Mouse (Mus musculus) left cerebral cortex, postnatal 36 days (tissue): Measurements from ENCODE around the gene Fam169b. TPM values are rescaled to one million over a fixed set of nuclear protein-coding genes. Genes with fewer than 3 reads are reported as not detected.
"Not testable (repeated sequence)": the region's sequence is repeated elsewhere in the genome, so short reads cannot be mapped to it uniquely, and the experiment has no call there.

Source experiments
- DNase-seq, 2 experiments: peaks; one replicate each; pipeline ENCODE4 v3.0.0; 2021 to 2022; ENCODE audit warnings: low spot score in 2 of 2, mixed read lengths in 1 of 2
- intact Hi-C: fragments of 180-260 bp; cut with DNase I; formaldehyde crosslinking; loops from one replicate; pipeline ENCODE4 v1.15.1; 2025
- total RNA-seq, 2 experiments: library from RNA; stranded (reverse); gene quantifications; 2 replicates each; pipeline ENCODE4 v1.2.3; 2021

The Fam169b gene
- total RNA-seq, 2 experiments from 2014 or later: 0.82 to 1.0 TPM

DNA sequence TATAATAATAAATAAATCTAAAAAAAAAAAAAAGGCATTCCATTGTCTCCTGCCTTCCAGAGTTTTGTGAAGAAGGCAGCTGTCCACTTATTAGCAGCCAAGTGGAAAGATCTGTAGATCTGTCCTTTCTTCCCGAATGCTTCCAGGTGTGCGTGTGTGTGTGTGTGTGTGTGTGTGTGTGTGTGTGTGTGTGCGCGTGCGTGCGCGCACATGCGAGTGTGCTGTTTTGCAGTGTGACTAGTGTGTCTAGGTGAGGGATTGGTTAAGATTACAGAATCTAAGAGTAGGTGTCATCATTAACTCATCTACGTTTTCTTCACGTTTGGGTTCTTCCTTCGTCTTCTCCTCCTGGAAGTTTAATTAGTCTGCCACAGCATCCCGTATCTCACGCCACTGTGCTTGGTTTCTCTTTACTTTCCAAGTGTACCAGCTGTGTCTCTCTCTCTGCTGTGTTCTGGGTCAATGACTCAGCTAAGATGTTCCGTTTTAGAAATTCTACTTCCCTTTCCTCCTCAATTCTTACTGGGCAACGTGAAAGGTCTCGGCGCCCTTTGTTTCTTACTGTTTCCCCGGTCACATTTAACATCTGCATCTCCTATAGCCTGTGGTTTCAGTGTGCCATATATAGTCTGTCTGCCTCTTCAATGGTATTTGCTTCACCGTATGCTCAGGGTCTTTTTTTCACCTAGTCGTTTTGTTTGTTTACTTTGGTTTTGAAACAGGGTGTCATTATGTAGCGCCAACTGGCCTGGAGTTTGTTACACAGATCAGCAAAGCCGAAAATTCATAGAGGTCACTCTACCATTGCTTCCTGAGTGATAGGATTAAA lies 8.9 kb downstream of the Fam169b start:
- intact Hi-C loops: no loop called here
- DNase-seq: no peak

DNA sequence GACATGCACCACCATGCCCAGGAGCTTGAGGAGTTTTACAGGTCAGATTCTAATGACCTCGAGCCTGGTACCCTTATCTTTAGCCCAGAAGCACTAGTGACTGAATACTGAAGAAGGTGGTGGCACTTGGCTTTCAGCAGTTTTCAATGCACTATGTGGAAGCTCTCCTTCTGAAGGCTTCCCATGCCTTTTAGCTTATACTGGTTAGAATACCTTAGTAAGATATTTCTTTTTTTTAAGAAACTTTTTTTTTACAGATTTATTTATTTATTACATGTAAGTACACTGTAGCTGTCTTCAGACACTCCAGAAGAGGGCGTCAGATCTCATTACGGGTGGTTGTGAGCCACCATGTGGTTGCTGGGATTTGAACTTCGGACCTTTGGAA lies 9.5 kb downstream of the Fam169b start:
- DNase-seq, intact Hi-C loops: not testable (repeated sequence)

DNA sequence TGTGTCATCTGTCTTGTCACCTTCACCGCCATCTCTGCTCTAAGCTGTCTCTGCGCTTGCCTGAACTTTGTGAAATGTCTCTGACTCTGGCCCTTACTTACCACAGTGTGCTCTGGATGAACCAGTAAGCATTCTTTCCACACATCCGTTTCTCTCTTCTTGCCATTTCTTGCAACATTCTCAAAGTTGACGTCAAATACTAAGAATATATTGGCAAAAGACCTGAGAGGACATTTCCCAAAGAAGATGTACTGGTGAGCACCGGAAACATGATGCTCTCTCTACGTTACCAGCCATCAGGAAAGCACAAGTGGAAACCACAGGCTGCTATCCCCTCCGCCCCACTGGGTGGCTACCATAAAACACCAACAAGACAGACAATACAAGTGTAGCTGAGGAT lies 10.1 kb downstream of the Fam169b start:
- DNase-seq: no peak
- intact Hi-C loops: no loop called here

DNA sequence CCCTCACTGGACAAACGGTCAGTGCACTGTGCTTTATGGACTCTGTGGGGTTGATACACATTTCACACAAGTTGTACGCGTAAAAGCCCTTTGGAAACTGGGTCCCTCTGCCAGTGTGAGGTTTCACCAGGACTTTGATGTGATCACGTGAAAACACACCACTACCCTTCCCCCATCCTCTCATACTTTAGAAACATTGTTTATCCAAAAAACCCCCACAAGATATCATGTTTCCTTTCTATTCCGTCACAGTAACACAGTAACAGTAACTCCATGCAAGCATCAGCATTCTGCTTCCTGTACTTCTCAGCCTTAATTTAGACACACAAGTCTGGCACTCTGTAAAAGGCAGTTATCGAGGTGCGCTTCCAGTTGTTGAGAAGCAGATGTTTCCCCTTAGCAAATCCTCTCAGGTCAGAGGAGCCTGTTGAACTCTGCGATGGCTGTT lies 12.2 kb downstream of the Fam169b start:
- intact Hi-C loops: no loop called here
- DNase-seq: no peak

DNA sequence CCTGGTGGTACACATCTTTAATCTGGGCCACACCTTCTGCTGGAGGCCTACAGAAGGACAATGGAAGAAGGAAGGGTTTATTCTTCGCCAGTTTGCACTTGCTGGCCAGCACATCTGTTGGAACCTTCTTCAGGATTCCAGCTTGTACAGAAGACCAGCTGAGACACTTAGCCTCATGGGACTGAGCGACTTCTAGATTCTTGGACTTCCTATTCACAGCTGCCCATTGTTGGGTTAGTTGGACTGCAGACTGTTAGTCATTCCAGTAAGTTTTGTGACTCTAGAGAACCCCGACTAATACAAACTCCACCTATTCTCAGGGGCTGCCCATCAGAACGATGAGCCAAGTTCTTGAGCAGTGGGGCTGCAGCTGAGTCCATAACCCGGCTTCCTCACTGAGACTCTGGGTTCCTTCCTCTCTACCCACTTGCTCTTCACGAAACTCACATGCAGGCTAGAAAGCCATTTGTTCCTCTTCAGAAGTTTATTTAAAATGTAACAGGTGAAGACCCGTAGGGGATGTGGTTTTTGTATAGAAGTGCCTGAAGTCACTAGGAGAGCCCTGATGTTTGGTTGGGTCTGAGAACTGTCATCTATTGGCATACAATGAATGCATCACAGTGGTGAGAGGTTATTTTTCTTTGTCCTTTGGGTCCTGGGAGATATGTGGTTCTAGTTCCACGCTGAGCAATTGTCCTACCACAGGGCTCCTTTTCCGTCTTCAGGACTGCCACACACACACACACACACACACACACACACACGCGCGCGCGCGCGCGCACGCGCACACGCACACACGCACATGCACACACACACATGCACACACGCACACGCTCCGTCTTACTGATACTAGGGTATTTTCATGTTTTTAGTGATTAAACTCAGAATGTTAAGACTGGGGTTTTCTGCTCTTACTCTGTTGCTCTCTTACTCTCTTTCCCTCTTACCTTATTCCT lies 13.2 kb downstream of the Fam169b start:
- no peak for DNase-seq
- intact Hi-C loops: no loop called here

DNA sequence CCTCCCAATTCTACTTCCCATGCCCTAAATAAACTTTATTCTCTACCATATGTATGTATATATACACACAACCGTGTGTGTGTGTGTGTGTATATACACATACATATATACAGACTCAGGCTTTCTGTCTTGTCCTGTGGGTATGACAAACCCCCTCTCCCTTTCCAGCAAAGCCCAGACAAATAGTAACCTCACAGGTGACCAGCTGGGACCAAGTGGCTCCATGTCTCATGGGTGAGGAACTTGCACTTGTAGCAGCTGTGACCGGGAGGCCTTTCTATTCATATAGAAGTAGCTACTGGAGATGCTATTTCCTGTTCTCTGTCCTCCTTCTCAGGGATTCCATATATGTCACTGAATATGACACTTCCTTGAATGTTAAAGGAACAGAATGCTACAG lies 13.9 kb downstream of the Fam169b start:
- intact Hi-C loops: no loop called here
- no peak for DNase-seq

DNA sequence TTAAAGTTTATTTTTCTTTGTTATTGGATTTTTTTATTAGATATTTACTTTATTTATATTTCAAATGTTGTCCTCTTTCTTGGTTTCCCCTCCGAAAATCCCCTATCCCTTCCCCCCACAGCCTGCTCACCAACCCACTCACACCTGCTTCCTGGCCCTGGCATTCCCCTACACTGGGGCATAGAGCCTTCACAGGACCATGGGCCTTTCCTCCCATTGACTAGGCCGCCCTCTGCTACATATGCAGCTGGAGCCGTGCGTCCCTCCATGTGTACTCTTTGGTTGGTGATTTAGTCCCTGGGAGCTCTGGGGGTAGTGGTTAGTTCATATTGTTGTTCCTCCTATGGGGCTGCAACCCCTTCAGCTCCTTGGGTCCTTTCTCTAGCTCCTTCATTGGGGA lies 14.4 kb downstream of the Fam169b start:
- intact Hi-C loops, DNase-seq: not testable (repeated sequence)

DNA sequence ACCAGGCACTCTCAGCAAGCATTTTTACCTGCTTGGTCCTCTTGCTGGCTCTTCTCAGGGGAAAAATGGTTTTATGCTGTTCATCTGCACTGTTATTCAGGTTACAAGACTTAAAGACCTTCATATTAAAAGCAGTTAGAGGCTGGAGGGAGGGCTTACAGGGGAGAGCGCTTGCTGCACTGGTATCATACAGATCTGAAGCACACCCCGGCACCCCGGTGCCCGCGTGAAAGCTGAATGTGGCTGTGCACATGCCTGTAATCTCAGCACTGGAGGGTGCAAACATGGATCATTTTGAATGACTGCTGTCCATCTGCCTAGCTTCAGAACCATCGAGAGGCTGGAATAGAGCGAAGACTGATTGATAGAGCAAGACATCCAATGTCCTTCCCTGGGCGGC lies 15.4 kb downstream of the Fam169b start:
- DNase-seq: no peak
- intact Hi-C loops: no loop called here

DNA sequence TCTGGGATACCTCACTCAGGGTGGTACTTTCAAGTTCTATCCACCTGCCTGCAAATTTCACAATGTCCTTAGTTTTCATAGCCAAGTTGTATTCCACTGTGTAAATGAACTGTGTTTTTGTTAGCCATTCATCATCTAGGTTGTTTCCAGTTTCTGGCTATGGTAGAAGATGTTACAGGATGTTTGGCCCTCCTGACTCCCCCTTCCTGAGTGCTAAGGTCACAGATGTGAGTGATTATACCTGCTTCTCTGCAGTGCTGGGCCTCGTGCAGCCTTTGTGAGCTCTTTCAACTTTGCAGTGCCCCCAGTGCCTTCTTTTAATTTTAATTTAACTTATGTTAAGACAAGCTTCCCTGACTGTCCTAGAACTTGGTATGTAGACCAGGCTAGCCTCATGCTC lies 18.0 kb downstream of the Fam169b start:
- intact Hi-C loops: no loop called here
- DNase-seq: no peak

DNA sequence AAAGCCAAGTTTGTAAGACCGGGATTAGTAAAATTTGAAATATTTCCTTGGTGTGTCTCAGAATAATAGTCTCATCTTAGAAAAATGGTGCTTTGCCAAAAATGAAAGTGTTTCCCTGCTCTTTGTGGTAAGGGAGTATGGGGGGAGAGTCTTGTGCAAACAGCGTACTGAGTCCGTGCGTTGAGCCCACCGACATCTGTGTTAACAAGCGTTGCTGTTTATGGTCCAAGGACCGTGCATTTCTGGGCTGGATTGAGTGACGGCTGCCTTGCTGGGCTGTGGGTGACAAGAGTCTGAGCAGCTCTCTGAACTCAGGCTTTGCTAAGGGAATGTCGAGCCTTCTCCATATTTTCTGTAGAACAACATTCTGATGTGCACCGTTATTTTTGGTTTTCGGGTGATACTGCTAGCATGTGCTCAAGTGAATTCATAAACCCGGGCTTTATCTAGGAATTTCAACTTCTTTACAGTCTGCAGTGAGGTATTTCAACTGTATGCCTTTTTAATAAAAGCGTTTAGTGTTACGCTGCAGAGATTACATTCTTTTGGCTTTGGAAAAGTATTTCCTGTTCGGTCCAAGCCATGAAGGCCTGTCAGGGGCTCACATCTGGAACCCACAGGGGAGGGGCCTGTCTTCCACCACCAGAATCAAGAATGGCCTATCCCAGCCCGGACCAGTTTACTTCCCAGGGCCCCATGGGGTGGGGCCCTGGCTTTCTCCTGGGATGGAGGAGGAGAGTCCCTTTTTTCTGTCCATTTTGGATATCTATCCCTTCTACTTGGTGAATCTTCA lies 20.6 kb downstream of the Fam169b start:
- no peak for DNase-seq
- intact Hi-C loops: no loop called here

DNA sequence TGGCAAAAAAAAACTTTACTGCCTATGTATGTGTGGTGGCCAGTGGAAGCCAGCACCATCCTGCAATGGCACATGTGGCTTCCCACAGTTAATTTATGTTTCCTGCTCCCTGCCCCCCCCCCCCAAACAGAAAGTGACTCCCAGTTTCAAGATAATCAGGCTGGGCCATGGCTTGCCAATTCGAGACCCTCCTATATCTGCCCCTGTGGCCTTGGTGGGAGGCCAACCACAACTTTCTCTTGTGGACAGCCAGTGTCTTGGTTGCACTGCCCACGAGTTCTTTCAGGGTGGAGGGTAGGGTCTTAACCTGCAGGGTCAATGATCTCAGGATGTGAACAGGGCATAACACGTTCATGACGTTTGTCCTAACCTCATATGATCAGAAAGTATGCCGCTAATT lies 22.8 kb downstream of the Fam169b start:
- intact Hi-C loops: no loop called here
- no peak for DNase-seq

DNA sequence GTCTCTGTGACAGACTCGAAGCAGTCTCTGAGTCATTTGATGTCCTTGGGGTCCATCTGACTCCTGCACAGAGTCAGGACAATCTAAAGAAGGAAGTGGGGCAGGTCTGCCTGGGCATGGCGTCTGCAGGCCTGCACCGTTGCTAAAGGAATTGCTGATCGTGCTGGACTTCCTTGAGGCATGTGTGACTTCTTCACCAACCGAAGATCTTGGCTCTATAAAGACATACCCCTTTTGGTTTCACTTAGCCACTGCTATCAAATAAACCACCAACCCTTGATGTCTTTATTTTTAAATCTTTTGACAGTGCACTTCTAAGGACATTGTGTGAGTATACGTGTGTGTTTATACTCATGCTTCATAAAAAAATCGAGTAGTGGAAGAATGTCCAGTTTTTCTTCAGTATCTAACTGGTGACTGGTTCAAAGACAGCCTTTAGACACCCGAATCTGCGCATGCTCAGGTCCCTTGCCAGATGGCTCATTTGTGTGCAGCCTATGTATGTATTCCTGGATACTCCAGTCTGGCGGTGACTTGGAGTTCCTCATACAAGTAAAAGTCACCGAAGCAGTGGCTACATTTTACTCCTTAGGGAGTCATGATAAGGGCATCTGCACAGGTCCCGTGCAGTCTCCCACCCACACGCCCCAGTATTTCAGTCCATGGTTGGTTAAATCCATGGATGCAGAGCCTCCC lies 24.9 kb downstream of the Fam169b start:
- DNase-seq: no peak
- intact Hi-C loops: no loop called here

DNA sequence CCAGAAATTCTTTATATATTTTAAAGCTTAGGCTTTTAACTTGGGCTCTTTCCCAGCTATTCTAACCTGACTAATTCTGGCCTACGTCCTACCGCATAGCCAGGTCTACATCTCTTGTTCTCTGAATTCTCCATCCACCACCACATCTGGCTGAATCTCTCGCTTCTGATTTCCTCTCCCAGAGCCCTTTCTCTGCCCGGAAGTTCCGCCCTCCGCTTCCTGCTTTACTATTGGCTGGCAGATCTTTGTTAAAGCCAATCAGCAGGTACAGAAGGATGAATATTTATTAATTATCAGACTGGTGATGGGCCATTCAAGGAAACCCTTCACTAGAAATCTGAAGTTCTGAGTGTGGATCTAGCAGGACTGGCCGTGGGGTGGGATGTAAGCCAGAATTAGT lies 27.5 kb downstream of the Fam169b start:
- no peak for DNase-seq
- intact Hi-C loops: loop anchor here (5.0 kb wide), 2 partner anchors 169 to 499 kb away; no protein-coding TSS in a partner anchor

DNA sequence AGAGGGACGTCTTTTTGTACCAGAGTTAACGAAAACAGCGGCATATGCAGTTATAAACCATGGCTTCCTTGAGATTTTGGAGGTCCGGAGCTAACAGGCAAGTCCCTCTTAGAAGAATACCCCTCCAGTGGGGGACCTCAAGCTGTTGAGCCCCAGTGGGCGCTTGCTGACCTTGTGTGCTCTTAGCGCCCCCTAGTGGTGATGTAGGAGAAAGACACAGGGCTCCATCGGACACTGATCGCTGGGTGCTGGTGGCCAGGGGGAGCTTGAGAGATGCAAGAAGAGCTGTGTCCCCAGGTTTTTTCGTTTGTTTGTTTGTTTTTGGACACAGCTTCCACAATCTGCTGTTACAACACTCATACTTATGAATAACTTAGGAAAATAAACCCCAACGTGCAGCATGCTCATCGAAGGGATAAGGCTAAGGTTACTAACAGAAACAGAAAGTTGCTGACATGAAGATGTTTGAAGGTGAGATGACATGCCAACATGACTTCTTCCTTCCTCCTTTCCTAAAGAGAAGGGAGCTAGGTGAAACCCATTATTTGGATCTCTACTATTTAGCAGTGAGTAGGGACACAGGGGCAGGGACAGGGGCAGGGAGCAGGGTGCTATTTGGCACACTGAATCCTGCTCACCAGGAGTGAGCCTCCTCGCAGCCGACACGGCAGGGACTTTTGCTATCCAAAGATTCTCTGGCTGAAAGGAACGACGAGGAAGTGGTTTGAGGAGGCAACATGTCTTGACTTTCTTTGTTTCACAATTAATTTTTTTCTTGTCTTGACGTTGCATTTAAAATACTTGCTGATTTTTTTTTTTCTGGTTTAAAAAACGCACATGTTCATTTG lies 29.2 kb downstream of the Fam169b start:
- DNase-seq: peak; percentile 68 to 76
- intact Hi-C loops: loop anchor here (1.0 to 5.0 kb wide), 4 partner anchors 171 to 515 kb away; no protein-coding TSS in a partner anchor

DNA sequence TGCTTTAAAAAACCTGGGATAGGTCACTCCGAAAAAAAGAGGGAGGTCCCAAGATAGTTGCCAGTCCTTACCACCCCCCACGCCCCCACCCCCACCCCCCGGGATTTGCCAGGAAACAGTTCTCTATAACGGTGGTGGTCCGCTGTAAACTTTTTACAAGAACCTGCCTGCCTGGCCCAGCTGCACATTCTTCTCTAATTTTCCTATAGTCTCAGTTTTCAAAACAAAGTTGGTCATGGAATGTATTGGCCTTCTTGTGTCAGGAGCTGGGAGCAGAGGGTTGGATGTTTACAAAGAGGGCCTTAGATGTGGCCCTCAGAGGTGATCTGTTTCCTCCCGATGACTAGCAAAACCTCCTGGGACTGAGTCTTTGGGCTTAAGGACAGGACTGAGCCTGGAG lies 30.0 kb downstream of the Fam169b start:
- intact Hi-C loops: loop anchor here (2.0 to 5.0 kb wide), 3 partner anchors 171 to 501 kb away; no protein-coding TSS in a partner anchor
- no peak for DNase-seq

DNA sequence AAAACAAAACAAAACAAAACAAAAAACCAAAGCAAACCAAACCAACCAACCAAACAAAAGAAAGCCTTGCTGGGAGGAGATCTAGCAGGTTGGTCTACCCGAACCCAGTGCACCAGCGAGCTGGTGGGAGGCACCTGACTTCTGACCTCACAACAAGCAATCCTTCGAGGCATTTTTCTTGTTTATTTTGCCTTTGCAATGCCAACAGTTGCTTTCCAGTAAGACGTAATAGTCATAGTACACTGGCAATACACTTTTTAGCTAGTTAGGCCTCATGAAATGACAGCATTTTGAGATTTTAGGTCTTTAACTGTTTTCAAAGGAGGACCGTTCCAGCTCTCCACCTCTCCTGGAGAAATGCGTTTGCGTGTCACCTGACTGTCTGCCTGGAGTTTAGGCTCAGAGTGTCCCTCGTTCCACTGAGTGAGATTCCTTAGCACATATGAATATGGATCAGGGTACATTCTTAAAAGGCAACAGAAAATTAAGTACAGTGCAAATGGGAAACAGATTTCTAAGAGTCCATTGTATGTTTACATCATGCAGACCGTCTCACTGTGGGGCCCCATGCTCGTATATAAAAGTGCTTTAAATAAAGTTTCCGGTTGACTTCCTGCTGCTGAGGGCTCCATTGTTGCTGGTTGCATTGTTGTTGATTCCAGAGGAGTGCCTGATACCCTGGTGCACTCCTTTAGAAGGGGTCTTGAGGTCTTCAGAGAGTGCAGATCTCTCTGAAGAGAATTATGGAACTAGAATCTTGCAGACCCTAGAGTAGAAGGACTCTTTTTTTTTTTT lies 32.3 kb downstream of the Fam169b start:
- no peak for DNase-seq
- intact Hi-C loops: no loop called here

DNA sequence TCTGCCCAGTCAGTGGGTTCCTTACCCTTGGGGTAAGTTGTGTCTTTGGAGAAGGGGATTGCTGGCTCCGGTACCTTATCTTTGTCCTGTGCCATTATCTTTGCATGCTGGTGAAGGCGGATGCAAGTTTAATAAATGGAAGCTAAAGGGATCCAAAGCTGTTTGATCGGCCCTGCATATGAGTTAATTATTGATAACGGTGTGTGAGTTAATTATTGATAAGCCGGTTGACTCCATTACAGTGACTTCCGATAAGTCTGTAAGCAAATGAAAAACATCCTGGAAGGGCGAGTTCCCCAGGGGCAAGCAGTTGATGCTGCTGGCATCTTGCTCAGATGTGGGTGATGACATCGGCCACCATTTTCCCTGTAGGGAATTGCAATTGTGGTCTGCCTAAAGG lies 33.1 kb downstream of the Fam169b start:
- no peak for DNase-seq
- intact Hi-C loops: no loop called here
